Mouse (Mus musculus) testis, adult 2 months (tissue): ENCODE data around the gene 1600014C10Rik. TPM values are rescaled to one million over a fixed set of nuclear protein-coding genes. Genes with fewer than 3 reads are reported as not detected.

Source experiments
- H3K27ac ChIP-seq: fragments of 200-500 bp; 2 replicates; pipeline ENCODE4 v1.5.1; 2012; ENCODE audit warnings: low read depth, low read length; ENCODE audit not compliant: control insufficient read depth, insufficient read depth
- H3K27me3 ChIP-seq: fragments of 200-500 bp; 2 replicates; pipeline ENCODE4 v1.6.1; 2012; ENCODE audit warnings: mild to moderate bottlenecking, low read length, moderate library complexity; ENCODE audit not compliant: control insufficient read depth, insufficient read depth
- H3K36me3 ChIP-seq: fragments of 200-500 bp; 2 replicates; pipeline ENCODE4 v1.6.1; 2012; ENCODE audit warnings: mild to moderate bottlenecking, low read length; ENCODE audit not compliant: control insufficient read depth, insufficient read depth
- H3K4me1 ChIP-seq: fragments of 200-500 bp; 2 replicates; pipeline ENCODE4 v1.6.1; 2012; ENCODE audit warnings: low read length; ENCODE audit not compliant: control insufficient read depth, insufficient read depth
- H3K4me3 ChIP-seq: fragments of 200-500 bp; 2 replicates; pipeline ENCODE4 v1.5.1; 2012; ENCODE audit warnings: low read depth, mild to moderate bottlenecking, low read length, moderate library complexity, mixed read lengths; ENCODE audit not compliant: control insufficient read depth
- CTCF ChIP-seq: fragments of 200-500 bp; IDR thresholded peaks from 2 replicates; pipeline ENCODE4 v1.5.1; 2012; ENCODE audit warnings: low read depth, mild to moderate bottlenecking, inconsistent platforms, low read length, moderate library complexity; ENCODE audit not compliant: control insufficient read depth, insufficient read depth, insufficient replicate concordance
- POLR2A ChIP-seq: fragments of 200-500 bp; IDR thresholded peaks from 2 replicates; pipeline ENCODE4 v1.6.1; 2012; ENCODE audit warnings: low read depth, mild to moderate bottlenecking, inconsistent platforms, low read length, moderate library complexity; ENCODE audit not compliant: control insufficient read depth
- polyA plus RNA-seq: library from polyadenylated mRNA; depleted of rRNA; stranded (reverse); fragments of >200 nt; gene quantifications from 2 replicates; pipeline ENCODE4 v1.2.3, GENCODE M21; 2012

The 1600014C10Rik gene
- polyA plus RNA-seq, 1 experiment: 3.1 TPM

DNA sequence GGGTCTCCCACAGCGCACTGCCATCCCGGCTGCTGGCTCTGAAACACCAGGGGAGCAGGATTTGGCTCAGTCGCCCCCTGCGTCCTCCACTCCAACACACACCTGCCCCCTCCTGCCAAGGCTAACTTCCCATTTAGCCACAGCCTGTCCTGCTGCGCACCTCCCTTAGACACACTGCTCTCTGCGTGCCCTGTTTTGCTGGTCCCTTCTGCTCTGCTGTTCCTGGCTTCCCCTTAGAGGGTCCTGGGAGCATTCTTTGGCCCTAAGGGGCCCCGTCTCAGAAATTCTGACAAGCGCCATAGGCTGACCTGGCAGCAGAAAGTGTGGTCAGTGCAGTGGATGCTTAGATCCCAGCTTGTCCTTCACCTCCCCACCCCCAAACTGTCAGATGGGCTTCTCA is 8.1 kb downstream of the 1600014C10Rik start:
- Histone ChIP-seq H3K27me3 (no peaks in the 10 kb centered on the region), H3K4me3 (peak overlapping the region; percentile 10; the same call in 1 of the 2 replicates), H3K4me1 (peaks cover 2% of the 10 kb centered on the region; the same call in 1 of the 2 replicates), H3K36me3 (no peaks in the 10 kb centered on the region), H3K27ac (no peak overlapping the region)
- no peak for TF ChIP-seq CTCF

DNA sequence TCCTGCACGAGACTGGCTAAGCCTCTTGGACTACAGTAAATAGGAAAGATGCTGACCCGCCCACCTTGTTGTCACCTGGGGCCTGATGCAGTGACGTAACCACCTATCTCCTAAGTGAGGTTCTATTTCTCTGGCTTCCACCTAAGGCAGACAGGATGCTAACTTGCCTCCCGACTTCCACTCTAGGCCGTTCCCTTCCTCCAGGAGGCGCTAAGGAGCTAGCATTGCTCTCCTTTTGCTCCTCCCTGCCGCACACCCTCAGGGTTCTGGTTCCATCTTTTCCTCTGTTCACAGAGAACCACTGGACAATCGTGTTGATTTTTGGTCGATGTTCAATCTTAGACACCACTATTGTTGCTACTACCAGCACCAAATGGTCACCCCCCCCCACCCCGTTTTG is 8.6 kb downstream of the 1600014C10Rik start:
- Histone ChIP-seq H3K27me3 (no peaks in the 10 kb centered on the region), H3K27ac (no peak overlapping the region), H3K36me3 (no peaks in the 10 kb centered on the region), H3K4me1 (peaks cover 2% of the 10 kb centered on the region), H3K4me3 (no peak overlapping the region)
- peak; percentile 67; the same call in 1 of the 2 replicates for TF ChIP-seq CTCF
- no peak for TF ChIP-seq POLR2A

DNA sequence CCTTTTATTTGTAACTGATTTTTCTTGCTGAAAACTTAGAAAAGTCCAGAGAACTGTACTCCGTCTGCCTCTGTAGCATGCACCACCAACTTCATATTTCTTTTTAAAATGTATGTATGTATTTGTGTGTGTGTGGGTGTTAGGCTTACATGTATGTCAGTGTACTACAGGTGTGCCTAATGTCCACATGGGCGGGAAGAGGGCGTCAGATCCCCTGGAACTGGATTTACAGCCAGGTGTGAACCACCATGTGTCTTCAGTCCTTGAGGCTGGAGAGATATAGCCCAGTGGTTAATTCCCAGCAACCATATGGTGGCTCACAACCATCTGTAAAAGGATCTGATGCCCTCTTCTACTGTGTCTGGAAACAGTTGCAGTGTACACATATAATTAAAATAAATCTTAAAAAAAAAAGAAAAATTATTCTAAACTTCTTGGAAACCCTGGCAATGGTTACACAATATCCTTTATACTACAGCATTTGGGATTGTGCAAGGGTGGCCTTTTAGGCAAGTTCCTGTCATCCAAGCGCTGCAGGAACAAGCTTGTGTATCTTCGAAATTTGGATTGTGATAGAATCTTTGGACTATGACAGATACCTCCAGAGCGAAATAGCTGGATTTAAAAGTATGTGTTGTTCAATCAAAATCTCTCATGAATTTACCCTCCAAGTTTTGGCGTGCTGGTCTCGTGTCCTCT is 17.0 kb downstream of the 1600014C10Rik start:
- H3K27me3 ChIP-seq: no peaks in the 10 kb centered on the region
- no peak overlapping the region for H3K27ac ChIP-seq
- no peaks in the 10 kb centered on the region for H3K36me3 ChIP-seq
- H3K4me3 ChIP-seq: no peak overlapping the region
- no peaks in the 10 kb centered on the region; the same call in 1 of the 2 replicates for H3K4me1 ChIP-seq
- TF ChIP-seq CTCF: no peak
- no peak for TF ChIP-seq POLR2A

DNA sequence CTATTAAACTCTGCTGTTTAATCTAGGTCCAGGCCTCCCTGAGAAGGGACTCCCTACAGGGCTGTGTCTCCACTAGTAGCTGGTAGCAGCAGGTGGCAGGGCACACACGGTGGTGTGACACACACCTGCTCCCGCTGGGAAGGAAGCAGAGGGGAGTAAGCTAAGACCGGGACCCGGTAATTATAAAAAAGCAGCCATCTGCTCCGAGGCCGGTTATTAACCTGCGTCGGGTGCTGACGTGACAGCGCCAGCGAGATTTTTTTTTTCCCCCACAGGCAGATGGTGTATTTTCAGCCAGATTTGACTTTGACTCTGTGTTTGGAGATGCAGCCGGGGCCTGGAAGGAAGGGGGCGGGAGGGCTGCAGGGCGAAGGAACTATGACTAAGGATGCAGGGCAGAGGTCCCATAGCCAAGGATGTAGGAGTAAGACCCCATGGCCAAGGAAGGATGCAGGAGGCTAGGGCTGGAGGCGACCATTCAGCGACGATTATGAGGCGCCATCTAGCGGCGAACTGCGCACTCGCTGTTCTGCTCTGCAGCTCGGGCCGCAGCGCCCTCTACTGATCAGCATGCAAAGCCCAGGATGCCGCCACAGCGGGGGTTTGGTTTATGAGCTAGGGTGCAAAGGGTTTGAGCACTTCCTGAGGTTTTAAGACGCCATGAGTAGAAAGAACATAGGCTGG is 17.7 kb downstream of the 1600014C10Rik start:
- TF ChIP-seq POLR2A: no peak
- TF ChIP-seq CTCF: peak; percentile 100
- Histone ChIP-seq H3K4me1 (no peaks in the 10 kb centered on the region; the same call in 1 of the 2 replicates), H3K27me3 (no peaks in the 10 kb centered on the region), H3K36me3 (no peaks in the 10 kb centered on the region), H3K27ac (no peak overlapping the region), H3K4me3 (peak overlapping the region; percentile 64)

DNA sequence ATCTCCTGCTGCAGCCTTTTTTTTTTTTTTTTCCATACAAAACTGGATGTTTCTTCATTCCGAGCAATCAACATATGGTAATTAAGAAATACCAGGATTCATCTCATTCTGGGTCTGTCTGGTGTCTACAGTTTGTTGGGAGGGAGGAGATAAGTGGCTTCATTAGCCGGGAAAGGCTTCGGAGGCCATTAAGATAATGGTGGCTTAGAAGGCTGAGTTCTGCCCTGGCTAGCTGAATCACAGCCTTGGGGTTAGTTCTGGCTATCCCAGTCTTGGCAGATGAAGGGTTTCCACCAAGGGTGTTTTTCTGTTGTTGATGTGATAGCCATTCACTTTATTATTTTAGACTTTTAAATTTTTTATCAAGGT is 18.3 kb downstream of the 1600014C10Rik start:
- no peak overlapping the region for H3K27ac ChIP-seq
- H3K4me1 ChIP-seq: no peaks in the 10 kb centered on the region; the same call in 1 of the 2 replicates
- TF ChIP-seq CTCF: no peak
- no peak for TF ChIP-seq POLR2A
- no peaks in the 10 kb centered on the region for H3K27me3 ChIP-seq
- H3K4me3 ChIP-seq: no peak overlapping the region
- no peaks in the 10 kb centered on the region for H3K36me3 ChIP-seq

DNA sequence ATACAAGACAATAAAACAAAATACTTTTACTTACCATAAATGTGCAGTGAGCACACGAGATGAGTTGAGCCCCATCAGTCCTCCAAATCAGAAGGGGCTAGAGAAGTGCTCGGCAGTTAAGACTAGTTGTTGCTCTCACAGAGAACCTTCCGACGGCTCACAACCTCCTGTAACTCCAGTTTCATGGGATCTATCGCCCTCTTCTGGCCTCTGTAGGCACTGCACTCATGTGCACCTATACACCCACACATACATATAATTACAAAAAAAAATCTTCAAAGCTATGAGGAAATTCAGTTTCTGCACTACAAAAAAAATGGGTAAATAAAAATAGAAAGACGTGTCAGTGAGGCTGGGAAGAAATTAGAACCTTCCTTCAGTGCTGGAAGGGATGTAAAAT is 21.3 kb downstream of the 1600014C10Rik start:
- TF ChIP-seq CTCF: peak; percentile 47; the same call in 1 of the 2 replicates
- TF ChIP-seq POLR2A: no peak
- Histone ChIP-seq H3K27ac (no peak overlapping the region), H3K4me1 (no peaks in the 10 kb centered on the region), H3K4me3 (no peak overlapping the region), H3K27me3 (no peaks in the 10 kb centered on the region), H3K36me3 (no peaks in the 10 kb centered on the region)

DNA sequence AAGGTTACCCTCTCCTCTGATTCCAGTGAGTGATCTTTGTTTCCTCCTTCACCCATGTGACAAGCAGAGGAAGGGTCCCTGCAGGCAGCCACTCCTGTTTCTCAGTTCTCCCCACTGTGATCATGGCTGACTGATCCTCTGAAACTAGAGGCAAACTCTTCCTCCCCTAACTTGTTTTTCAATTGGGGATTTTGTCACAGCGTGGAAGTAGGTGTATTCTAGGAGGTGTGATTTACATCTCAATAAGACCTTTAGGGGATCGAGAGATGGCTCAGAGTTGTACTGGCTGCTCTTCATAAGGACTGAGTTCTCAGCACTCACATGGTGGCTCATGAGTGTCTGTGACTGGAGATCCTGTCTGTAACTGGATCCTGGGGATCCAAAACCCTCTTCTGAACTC is 22.8 kb downstream of the 1600014C10Rik start:
- H3K27me3 ChIP-seq: no peaks in the 10 kb centered on the region
- no peak overlapping the region for H3K27ac ChIP-seq
- H3K4me3 ChIP-seq: no peak overlapping the region
- TF ChIP-seq CTCF (no peak), POLR2A (no peak)
- no peaks in the 10 kb centered on the region for H3K36me3 ChIP-seq
- H3K4me1 ChIP-seq: no peaks in the 10 kb centered on the region
